Mouse (Mus musculus) retina, embryonic 14.5 days (tissue): Measurements from ENCODE around the gene Zfp385b.

Experiments used
- DNase-seq: peaks from one replicate; pipeline ENCODE4 v3.0.0-alpha.2; 2015; ENCODE audit warnings: low spot score

The Zfp385b gene

GRCm38 (mm10) chr2:77819539-77819938, at the start of gene Zfp385b:
TSS of gene Zfp385b (minus strand) at chr2:77819639.
- no peak for DNase-seq

GRCm38 (mm10) chr2:77863934-77864333, 44.5 kb upstream of the Zfp385b start:
- DNase-seq = no peak

GRCm38 (mm10) chr2:77863522-77863921, 44.1 kb upstream of the Zfp385b start:
- no peak for DNase-seq

- no peak for DNase-seq
Measured at GRCm38 (mm10) chr2:77841464-77841863, 22.0 kb upstream of the Zfp385b start.

GRCm38 (mm10) chr2:77839587-77839986, 20.1 kb upstream of the Zfp385b start:
- no peak for DNase-seq

- DNase-seq = no peak
Measured at GRCm38 (mm10) chr2:77838688-77839087, 19.2 kb upstream of the Zfp385b start.

GRCm38 (mm10) chr2:77835781-77836180, 16.3 kb upstream of the Zfp385b start:
- DNase-seq = no peak

GRCm38 (mm10) chr2:77826133-77826828, 6.8 kb upstream of the Zfp385b start:
- DNase-seq = no peak

GRCm38 (mm10) chr2:77823026-77823425, 3.6 kb upstream of the Zfp385b start:
- DNase-seq = no peak

- peak; percentile 55 for DNase-seq
Measured at GRCm38 (mm10) chr2:77817357-77817894, 2.0 kb downstream of the Zfp385b start.

- DNase-seq = peak; percentile 66
Measured at GRCm38 (mm10) chr2:77816413-77817314, 2.8 kb downstream of the Zfp385b start.

- peak; percentile 39 for DNase-seq
Measured at GRCm38 (mm10) chr2:77815775-77816412, 3.5 kb downstream of the Zfp385b start.

GRCm38 (mm10) chr2:77814896-77815295, 4.5 kb downstream of the Zfp385b start:
- DNase-seq = no peak

GRCm38 (mm10) chr2:77813029-77813428, 6.4 kb downstream of the Zfp385b start:
- no peak for DNase-seq

- DNase-seq = no peak
Measured at GRCm38 (mm10) chr2:77810748-77811147, 8.7 kb downstream of the Zfp385b start.

GRCm38 (mm10) chr2:77804781-77805180, 14.7 kb downstream of the Zfp385b start:
- no peak for DNase-seq

- DNase-seq = no peak
Measured at GRCm38 (mm10) chr2:77802291-77802690, 17.1 kb downstream of the Zfp385b start.

- no peak for DNase-seq
Measured at GRCm38 (mm10) chr2:77801430-77801829, 18.0 kb downstream of the Zfp385b start.

- no peak for DNase-seq
Measured at GRCm38 (mm10) chr2:77801009-77801408, 18.4 kb downstream of the Zfp385b start.

- DNase-seq = no peak
Measured at GRCm38 (mm10) chr2:77797233-77797632, 22.2 kb downstream of the Zfp385b start.

GRCm38 (mm10) chr2:77795859-77796552, 23.4 kb downstream of the Zfp385b start:
- DNase-seq = peak; percentile 53

GRCm38 (mm10) chr2:77790846-77791245, 28.6 kb downstream of the Zfp385b start:
- DNase-seq = no peak
